Mouse (Mus musculus) layer of hippocampus, adult 9-10 months (tissue): ENCODE data around the gene Npcd.
A peak's percentile ranks its signal among the peaks of the same experiment; 100 is the strongest.

Experiments used
- DNase-seq: peaks from one replicate; pipeline ENCODE4 v3.0.0; 2022; ENCODE audit warnings: low spot score

Npcd gene

GRCm38 (mm10) chr15:79834130-79834880, at the start of gene Npcd, which contains the start of gene Cbx6:
TSS of gene Npcd (minus strand) at chr15:79834237.
TSS of gene Cbx6 (minus strand) at chr15:79834688.
- DNase-seq, result peak; percentile 92

- peak; percentile 87 for DNase-seq
Observed at GRCm38 (mm10) chr15:79883352-79883822, 49.4 kb upstream of the Npcd start.

DNA sequence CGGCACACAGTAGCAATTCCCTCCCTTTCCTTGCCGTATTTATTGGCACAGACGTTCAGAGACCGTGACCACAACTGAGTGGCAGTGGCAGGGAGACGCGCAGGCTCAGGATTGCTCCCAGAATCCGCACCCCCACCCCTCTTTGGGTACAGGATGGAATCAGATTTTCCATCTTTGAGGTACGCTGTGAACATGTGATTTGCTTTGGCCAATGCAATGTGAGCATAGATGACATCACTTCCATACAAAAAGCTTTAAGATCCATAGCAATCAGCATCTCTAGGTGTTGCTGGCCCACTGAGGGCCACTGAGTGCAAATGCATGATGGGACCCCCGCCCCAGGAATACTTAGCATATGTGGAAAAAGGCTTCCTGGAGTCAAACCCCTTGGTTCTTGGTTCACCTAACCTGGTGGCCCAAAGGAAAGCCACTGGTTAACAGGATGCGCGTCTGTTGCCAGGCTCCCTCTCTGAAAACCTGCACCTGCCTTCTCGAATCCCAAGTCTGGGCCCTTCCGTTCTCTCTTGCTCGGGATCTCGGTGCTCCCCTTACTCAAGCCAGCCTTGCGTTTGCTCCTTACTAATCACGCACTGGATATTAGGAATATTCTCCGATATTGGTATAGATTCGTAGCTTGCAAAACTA, 48.7 kb upstream of the Npcd start:
- peak; percentile 58 for DNase-seq

GRCm38 (mm10) chr15:79880477-79880876, 46.4 kb upstream of the Npcd start:
- no peak for DNase-seq

GRCm38 (mm10) chr15:79879319-79879718, 45.3 kb upstream of the Npcd start:
- peak; percentile 32 for DNase-seq

- no peak for DNase-seq
Observed at GRCm38 (mm10) chr15:79878725-79879136, 44.7 kb upstream of the Npcd start.

DNA sequence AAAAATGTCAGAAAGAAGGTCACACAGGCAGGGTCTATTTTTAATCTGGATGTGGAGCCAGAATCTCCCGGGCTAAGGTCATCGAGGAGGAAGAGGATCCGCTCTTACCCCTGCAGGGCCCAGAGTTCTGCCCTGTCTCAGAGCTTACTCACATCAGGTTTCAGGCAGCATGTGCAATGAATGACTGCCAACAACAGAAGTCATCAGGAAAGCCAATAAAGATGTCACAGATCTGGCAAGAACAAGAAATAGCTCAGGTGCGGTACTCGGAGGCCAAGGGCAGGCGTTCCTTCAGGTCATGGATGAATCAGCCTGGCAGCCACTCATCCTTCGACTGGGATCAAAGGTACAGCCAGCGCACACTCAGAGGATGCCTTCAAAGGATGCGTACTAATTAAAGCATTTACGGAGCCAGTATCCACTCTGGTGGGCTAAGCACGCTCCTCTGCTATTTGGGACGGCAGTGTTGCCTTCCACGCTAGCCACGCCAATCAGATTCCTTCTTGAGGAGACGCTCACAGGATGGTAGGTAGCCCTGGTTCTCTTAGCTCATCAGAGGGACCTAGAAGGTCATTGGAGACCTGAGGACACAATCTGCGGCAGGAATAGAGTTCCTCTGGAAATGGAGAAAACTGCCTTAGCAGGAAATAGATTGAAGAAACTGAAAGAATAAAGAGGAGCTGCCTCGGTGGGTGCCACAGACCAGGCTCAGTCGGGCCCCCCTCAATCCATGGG, 41.4 kb upstream of the Npcd start:
- DNase-seq, result no peak

DNA sequence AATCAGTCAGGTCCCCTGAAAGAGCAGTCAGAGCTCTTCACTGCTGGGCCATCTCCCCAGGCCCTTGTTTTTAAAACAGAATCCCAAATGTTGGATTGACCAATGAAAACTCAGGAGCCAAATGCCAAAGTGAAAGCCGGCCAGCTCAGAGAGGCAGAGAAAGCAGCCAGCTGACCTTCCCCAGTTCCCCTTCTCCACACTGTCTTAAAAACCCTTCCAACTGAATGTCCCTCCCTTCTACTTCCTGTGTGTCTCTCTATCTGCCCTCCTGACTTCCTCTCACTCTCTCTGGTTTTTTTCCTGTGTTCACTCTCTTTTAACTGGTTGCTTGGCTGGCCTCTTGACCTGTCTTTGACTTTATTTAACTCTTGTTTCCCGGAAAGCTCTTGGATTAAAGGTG, 40.0 kb upstream of the Npcd start:
- no peak for DNase-seq

GRCm38 (mm10) chr15:79873545-79873944, 39.5 kb upstream of the Npcd start:
- DNase-seq, result no peak

- no peak for DNase-seq
Observed at GRCm38 (mm10) chr15:79867260-79868002, 33.4 kb upstream of the Npcd start.

DNA sequence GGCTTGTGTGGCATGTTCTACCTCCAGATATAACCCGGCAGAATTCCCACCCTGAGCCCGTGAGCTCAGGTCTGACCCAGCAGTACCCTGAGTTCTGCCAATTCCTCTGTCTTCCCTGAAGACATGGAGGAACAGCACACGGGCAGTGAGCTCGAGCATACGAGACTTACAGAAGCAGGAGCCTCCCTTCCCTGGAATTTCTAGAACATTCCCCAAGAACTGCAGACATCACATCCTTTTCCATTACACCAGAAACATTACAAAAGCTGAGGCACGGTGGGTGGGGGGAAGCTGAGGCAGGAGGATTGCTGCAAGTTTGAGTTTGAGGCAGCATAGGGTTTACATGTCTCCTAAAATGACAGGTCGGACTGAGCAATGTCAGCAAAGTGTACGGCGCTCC, 25.8 kb upstream of the Npcd start:
- no peak for DNase-seq

GRCm38 (mm10) chr15:79858979-79859378, 24.9 kb upstream of the Npcd start:
- DNase-seq, result no peak

- no peak for DNase-seq
Observed at GRCm38 (mm10) chr15:79850143-79850542, 16.1 kb upstream of the Npcd start.

GRCm38 (mm10) chr15:79847100-79847499, 13.1 kb upstream of the Npcd start:
- no peak for DNase-seq

DNA sequence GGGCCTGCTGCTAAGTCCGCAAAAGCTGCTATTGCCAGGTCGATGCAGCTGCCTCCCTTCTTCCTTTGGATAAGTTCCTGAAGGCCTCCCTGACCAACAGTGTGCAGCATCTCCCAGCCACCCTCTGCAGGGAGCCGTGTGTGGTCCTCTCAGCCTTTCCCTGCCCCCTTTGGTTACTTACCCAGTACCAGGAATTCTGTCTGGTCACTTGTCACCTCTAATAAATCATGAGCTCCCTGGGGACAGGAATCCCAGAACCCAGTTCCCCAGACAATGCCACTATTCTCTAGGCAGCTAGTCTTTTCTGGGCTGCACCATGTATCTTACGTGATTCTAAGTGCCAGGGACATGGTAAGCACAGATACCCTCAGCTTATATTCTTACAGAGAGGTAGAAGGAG, 11.9 kb upstream of the Npcd start:
- DNase-seq, result no peak

DNA sequence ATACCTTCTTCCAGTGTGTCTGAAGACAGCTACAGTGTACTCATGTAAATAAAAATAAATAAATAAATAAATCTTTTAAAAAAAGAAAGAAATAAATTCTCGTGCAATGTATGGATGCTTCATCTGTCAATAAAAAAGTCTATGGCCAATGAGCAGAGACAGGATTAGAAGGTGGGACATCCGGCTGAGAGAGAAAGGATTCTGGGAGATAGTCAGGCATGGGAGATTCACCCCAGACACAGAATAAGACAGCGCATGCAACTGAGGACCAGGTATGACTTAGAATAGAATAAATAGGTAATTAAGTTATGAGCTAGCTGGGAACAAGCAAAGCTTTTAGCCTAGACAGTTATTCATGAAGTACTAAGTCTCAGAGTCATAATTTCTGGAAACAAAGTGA, 8.9 kb upstream of the Npcd start:
- DNase-seq, result no peak

DNA sequence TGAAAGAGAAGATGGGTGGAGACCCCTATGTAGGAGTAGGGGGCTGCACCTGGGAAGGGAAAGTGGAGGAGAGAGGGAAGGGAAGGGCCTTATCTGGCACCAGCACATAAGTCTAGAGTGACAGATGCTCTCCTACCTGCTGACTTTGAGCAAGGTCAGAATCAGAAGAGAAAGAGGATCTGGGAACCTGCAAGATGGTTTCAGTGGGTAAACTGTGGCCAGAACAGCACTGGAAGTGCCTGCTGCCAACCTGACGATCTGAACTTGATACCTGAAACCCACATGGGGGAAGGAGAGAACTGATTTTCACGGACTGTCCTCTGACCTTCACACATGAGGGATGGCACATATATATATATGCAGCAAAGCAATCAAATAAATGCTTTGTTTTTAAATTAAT, 6.2 kb upstream of the Npcd start:
- DNase-seq, result no peak

DNA sequence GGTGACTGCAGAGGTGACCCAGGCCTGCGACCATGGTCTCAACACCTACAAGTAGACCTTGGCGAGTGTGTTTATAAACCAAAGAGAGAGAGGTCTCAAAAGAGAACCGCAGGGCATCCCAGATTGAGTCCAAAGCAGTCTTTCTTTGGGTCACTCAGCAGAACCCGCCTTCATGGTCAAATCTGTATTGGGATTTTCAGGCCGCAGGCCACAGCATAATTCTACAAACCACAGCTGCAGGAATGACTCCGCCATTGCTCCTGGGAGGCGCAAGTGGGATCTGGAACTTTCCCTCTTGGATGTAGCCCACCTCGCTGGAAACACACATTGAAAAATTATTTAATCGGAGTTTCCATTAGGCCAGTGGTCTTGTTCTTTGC, 834 bp upstream of the Npcd start:
- no peak for DNase-seq

DNA sequence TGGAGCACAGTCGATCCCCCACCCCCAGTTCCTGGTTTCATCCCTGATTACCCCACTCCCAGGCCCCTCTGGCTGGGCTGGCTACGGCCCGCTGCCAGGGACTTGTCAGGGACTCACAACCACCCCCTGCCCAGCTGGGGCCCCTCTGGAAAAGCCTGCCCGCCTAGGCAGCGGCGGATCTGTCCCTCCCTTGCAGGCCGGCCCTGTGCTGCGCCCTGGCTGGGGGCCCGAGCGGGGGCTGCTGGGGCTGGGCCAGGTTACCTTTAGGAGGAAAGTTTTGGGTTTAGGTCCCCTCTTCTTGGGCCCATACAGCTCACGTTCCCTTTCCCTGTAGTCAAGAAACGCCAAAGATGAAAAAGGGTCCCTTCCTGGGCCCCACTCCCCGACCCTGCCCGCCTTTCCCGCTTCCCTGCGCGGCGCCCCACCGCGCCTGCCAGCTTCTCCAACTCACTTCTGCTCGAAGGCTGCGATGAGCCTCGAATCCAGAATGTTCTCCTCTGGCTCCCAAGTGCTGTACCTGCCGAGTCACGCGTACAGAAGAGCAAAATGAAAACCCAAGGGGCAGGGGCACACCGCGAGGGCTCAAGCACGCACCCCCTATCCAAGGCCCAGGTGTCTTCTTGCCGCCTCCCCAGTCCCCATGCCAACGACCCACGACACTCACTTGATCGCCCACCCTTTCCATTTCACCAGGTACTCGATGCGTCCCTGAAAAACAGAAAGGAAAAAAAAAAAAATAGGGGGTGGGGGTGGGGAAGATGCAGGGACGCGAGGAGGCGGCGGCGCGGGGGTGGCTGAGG, 586 bp downstream of the Npcd start:
- no peak for DNase-seq

DNA sequence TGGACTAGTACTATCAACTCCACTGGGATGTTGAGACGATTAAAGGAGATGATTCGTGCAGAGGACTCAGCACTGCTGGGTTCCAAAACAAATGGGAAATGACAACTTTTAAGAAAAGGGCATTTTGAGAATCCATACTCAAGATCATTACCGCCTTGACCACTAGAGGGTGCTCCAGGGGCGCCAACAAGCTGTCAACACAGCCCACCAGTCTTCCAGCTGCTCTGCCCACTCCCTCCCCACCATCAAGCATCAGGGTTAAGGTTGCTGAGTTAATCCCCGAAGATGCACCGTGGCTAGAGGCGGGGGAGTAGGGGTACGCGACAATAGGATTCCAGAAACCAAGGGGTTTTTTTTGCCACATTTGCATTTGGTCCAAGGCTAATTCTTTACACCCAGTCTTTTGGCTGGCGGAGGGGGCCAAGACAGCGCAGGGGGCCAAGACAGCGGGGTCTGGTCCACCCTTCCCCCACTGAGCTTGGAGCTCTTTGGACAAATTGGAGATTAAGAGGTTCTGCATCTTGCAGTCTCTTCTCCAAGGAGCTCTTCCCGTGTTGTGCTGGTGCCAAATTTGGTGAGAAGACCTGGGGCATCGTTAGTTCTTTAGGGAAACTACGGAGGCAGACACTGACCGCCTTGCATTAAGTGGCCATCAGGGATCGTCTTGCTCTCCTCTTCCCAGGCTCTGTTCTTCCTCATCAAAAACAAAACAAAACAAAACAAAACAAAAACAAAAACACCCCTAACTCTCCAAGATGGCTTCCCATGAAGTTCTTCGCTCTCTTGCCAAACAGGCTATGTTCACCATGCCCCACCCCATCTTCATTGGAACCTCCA, 1.8 kb downstream of the Npcd start:
- DNase-seq, result no peak
